Mouse (Mus musculus): ENCODE measurements around the gene Etnk1. TPM values are rescaled to one million over a fixed set of nuclear protein-coding genes. Genes with fewer than 3 reads are reported as not detected.

The Etnk1 gene
- polyA plus RNA-seq (2015; fragmentation: Nextera tagmentation; extraction: Ambion mirVana), result 50.9 and 53.0 TPM in 2 replicates

GRCm38 (mm10) chr6:143166452-143167357 is at the start of gene Etnk1:
Gene Etnk1 (plus strand): TSS chr6:143167221.
- H3K9me3 ChIP-seq (replicated peaks; ENCODE audit: control insufficient read depth, low read length, poor library complexity, severe bottlenecking), result no peaks in the 10 kb centered on the region
- peak within 1 kb of the TSS; percentile 95 for H3K4me3 ChIP-seq (ENCODE audit: low read depth, low read length)
- no peaks in the 10 kb centered on the region for H3K36me3 ChIP-seq (ENCODE audit: control insufficient read depth, insufficient read depth, low read length)
- ATAC-seq, result peak; percentile 99
- no peaks in the 10 kb centered on the region; the same call in 1 of the 2 replicates for H3K27me3 ChIP-seq (ENCODE audit: control insufficient read depth, insufficient read depth, low read depth, low read length)
- H3K27ac ChIP-seq (ENCODE audit: low read length), result peak within 1 kb of the TSS; percentile 90
- 1% methylated on average over 72 of the region's 81 CpGs for WGBS
- peak within 1 kb of the TSS; percentile 93 for H3K9ac ChIP-seq (ENCODE audit: low read depth, low read length)
- peak within 1 kb of the TSS; percentile 69 for H3K4me2 ChIP-seq (ENCODE audit: low read length)
- peaks cover 28% of the 10 kb centered on the region for H3K4me1 ChIP-seq (ENCODE audit: control insufficient read depth, insufficient read depth, low read length)

GRCm38 (mm10) chr6:143119325-143119724 is 47.7 kb upstream of the Etnk1 start:
- H3K27me3 ChIP-seq (ENCODE audit: control insufficient read depth, insufficient read depth, low read depth, low read length), result no peaks in the 10 kb centered on the region
- H3K9me3 ChIP-seq (replicated peaks; ENCODE audit: control insufficient read depth, low read length, poor library complexity, severe bottlenecking), result no peaks in the 10 kb centered on the region
- WGBS, result 94% methylated on average over 6 of the region's 6 CpGs
- H3K4me3 ChIP-seq (ENCODE audit: low read depth, low read length), result no peak overlapping the region
- no peaks in the 10 kb centered on the region for H3K36me3 ChIP-seq (ENCODE audit: control insufficient read depth, insufficient read depth, low read length)
- H3K9ac ChIP-seq (ENCODE audit: low read depth, low read length), result no peak overlapping the region
- ATAC-seq, result no peak
- H3K4me1 ChIP-seq (ENCODE audit: control insufficient read depth, insufficient read depth, low read length), result no peaks in the 10 kb centered on the region
- no peak overlapping the region for H3K4me2 ChIP-seq (ENCODE audit: low read length)
- no peak overlapping the region for H3K27ac ChIP-seq (ENCODE audit: low read length)

DNA sequence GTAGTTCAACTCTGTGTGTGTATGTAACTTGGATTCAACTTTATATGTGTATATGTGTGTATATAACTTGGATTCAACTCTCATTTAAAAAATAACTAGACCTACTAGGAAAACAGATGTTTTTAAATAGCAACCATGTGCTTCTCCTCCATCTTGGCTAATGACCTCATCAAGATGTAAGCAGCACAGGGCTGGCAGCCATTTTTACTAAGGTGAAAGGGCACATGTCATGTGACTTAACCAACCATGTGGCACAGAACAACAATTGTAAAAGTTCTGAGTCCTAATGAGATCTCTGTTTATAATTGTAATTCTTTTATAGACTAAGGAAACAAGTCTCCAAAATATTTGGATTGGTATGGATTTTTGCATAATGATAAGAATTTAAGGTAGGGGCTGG is 41.3 kb upstream of the Etnk1 start:
- Histone ChIP-seq H3K4me2 (ENCODE audit: low read length) (no peak overlapping the region), H3K9ac (ENCODE audit: low read depth, low read length) (no peak overlapping the region), H3K4me3 (ENCODE audit: low read depth, low read length) (no peak overlapping the region), H3K27ac (ENCODE audit: low read length) (no peak overlapping the region), H3K4me1 (ENCODE audit: control insufficient read depth, insufficient read depth, low read length) (no peaks in the 10 kb centered on the region), H3K9me3 (replicated peaks; ENCODE audit: control insufficient read depth, low read length, poor library complexity, severe bottlenecking) (peaks cover 4% of the 10 kb centered on the region; the same call in 1 of the 2 replicates), H3K36me3 (ENCODE audit: control insufficient read depth, insufficient read depth, low read length) (no peaks in the 10 kb centered on the region), H3K27me3 (ENCODE audit: control insufficient read depth, insufficient read depth, low read depth, low read length) (no peaks in the 10 kb centered on the region)
- no peak for ATAC-seq

DNA sequence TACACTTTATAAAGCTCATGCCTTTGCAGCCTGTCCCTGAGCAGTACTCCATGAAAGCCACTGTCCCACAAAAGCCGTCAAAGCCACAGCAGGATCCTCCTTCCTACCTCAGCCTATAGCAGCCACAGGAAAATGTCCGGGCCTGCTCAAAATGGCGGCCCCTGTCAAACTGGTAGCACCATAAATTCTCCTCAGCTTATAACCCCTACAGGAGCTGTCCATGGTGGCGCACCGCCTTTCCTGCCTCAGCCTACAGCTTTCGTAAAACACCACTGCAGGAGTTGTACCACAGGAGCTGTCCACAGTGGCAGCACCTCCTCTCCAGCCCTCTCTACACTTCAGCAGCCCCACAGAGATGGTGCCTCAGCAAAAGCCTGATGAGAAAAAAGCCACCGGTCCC is 37.6 kb upstream of the Etnk1 start:
- Histone ChIP-seq H3K9me3 (replicated peaks; ENCODE audit: control insufficient read depth, low read length, poor library complexity, severe bottlenecking) (peaks cover 5% of the 10 kb centered on the region; the same call in 1 of the 2 replicates), H3K4me1 (ENCODE audit: control insufficient read depth, insufficient read depth, low read length) (no peaks in the 10 kb centered on the region), H3K36me3 (ENCODE audit: control insufficient read depth, insufficient read depth, low read length) (no peaks in the 10 kb centered on the region), H3K9ac (ENCODE audit: low read depth, low read length) (no peak overlapping the region), H3K27ac (ENCODE audit: low read length) (no peak overlapping the region), H3K4me2 (ENCODE audit: low read length) (no peak overlapping the region), H3K4me3 (ENCODE audit: low read depth, low read length) (no peak overlapping the region), H3K27me3 (ENCODE audit: control insufficient read depth, insufficient read depth, low read depth, low read length) (no peaks in the 10 kb centered on the region)
- no peak for ATAC-seq
- 89% methylated on average over 7 of the region's 7 CpGs for WGBS

DNA sequence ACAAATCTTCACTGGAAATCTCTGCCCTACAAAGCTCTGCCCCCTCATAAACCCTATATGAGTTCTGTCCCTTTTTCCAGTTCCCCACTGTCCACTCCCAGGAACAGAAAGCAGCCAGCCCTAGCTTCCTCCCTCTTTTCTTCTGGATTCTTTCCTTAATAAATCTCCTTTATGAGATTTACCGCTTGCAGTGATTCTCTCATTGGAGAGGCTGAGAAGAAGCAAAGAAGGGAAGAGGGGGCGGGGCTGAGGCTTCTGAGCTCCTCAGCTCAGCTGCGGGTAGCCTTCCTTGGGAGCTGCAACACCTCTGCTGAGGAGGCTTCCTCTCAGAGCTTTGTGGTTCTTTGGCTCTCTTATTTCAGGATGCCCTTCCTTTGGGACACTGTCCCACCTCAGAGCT is 37.1 kb upstream of the Etnk1 start:
- no peak for ATAC-seq

GRCm38 (mm10) chr6:143130411-143130810 is 36.6 kb upstream of the Etnk1 start:
- Histone ChIP-seq H3K4me2 (ENCODE audit: low read length) (no peak overlapping the region), H3K9ac (ENCODE audit: low read depth, low read length) (no peak overlapping the region), H3K36me3 (ENCODE audit: control insufficient read depth, insufficient read depth, low read length) (no peaks in the 10 kb centered on the region), H3K4me3 (ENCODE audit: low read depth, low read length) (no peak overlapping the region), H3K4me1 (ENCODE audit: control insufficient read depth, insufficient read depth, low read length) (no peaks in the 10 kb centered on the region), H3K27me3 (ENCODE audit: control insufficient read depth, insufficient read depth, low read depth, low read length) (no peaks in the 10 kb centered on the region), H3K27ac (ENCODE audit: low read length) (no peak overlapping the region), H3K9me3 (replicated peaks; ENCODE audit: control insufficient read depth, low read length, poor library complexity, severe bottlenecking) (peaks cover 5% of the 10 kb centered on the region; the same call in 1 of the 2 replicates)
- WGBS, result 80% methylated on average over 4 of the region's 4 CpGs
- ATAC-seq, result no peak

More for the DNA sequence above, 37.1 kb upstream of the Etnk1 start:
- Histone ChIP-seq H3K27me3 (ENCODE audit: control insufficient read depth, insufficient read depth, low read depth, low read length) (no peaks in the 10 kb centered on the region), H3K9me3 (replicated peaks; ENCODE audit: control insufficient read depth, low read length, poor library complexity, severe bottlenecking) (peaks cover 5% of the 10 kb centered on the region; the same call in 1 of the 2 replicates), H3K4me1 (ENCODE audit: control insufficient read depth, insufficient read depth, low read length) (no peaks in the 10 kb centered on the region), H3K27ac (ENCODE audit: low read length) (no peak overlapping the region), H3K9ac (ENCODE audit: low read depth, low read length) (no peak overlapping the region), H3K36me3 (ENCODE audit: control insufficient read depth, insufficient read depth, low read length) (no peaks in the 10 kb centered on the region), H3K4me3 (ENCODE audit: low read depth, low read length) (no peak overlapping the region), H3K4me2 (ENCODE audit: low read length) (no peak overlapping the region)
- 76% methylated on average over 3 of the region's 3 CpGs for WGBS

DNA sequence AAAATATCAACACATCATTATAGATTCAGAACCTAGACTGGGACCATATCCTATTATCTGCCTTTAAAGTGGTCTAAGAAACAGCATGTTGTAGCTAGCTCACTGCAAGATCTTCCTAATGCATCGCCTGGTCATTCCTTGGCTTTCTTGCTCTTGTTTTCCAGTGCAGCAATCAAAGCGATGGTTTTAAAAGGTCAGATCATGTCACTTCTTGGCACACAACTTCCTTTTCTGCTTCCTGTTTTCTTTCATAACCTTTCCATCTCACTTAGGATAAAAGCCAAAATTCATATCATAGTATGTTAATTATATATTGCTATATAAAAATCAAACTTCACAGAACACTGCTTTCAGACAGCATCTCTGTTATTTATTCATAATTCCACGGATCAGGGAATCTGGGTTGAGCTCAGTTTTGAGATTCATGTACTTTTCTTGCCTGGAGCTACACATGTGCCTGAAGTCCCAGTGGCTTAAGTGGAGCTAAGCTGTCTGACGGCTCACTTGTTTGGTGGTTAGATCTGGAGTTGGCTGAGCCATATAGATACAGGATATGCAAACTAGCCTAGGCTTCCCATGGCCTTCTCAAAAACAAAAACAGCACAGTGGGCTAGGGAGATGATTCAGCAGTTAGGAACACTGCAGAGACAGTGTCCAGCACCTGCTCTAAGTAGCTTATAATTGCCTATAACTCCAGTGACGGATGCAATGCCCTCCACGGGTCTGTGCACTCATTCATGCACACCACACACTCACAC is 34.9 kb upstream of the Etnk1 start:
- WGBS, result 69% methylated on average over 6 of the region's 6 CpGs
- no peaks in the 10 kb centered on the region for H3K4me1 ChIP-seq (ENCODE audit: control insufficient read depth, insufficient read depth, low read length)
- peaks cover 5% of the 10 kb centered on the region; the same call in 1 of the 2 replicates for H3K9me3 ChIP-seq (replicated peaks; ENCODE audit: control insufficient read depth, low read length, poor library complexity, severe bottlenecking)
- no peak overlapping the region for H3K4me2 ChIP-seq (ENCODE audit: low read length)
- H3K9ac ChIP-seq (ENCODE audit: low read depth, low read length), result no peak overlapping the region
- no peak overlapping the region for H3K27ac ChIP-seq (ENCODE audit: low read length)
- no peak for ATAC-seq
- H3K36me3 ChIP-seq (ENCODE audit: control insufficient read depth, insufficient read depth, low read length), result no peaks in the 10 kb centered on the region
- no peak overlapping the region for H3K4me3 ChIP-seq (ENCODE audit: low read depth, low read length)
- H3K27me3 ChIP-seq (ENCODE audit: control insufficient read depth, insufficient read depth, low read depth, low read length), result no peaks in the 10 kb centered on the region

DNA sequence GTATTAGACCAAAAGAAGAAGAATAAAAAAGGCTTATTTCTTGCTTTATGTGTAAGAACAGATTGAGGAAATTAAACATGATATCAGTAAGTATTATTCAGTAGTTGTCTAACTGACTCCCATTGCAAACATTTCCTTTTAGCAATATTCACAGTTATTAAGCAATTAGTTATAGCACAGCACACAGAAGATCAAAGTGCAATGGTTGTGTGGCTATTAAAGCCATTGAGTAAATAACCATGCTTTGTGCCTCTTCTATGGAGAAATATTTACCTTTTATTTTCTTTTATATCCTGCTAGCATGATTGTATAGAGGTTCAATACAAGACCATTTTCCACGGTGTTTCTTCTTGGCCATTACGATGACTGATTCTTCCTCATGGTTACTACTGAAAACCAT is 33.9 kb upstream of the Etnk1 start:
- ATAC-seq, result no peak
- H3K27ac ChIP-seq (ENCODE audit: low read length), result no peak overlapping the region
- H3K27me3 ChIP-seq (ENCODE audit: control insufficient read depth, insufficient read depth, low read depth, low read length), result no peaks in the 10 kb centered on the region
- H3K36me3 ChIP-seq (ENCODE audit: control insufficient read depth, insufficient read depth, low read length), result no peaks in the 10 kb centered on the region
- peaks cover 5% of the 10 kb centered on the region; the same call in 1 of the 2 replicates for H3K9me3 ChIP-seq (replicated peaks; ENCODE audit: control insufficient read depth, low read length, poor library complexity, severe bottlenecking)
- no peaks in the 10 kb centered on the region for H3K4me1 ChIP-seq (ENCODE audit: control insufficient read depth, insufficient read depth, low read length)
- H3K4me2 ChIP-seq (ENCODE audit: low read length), result no peak overlapping the region
- 73% methylated on average over 2 of the region's 2 CpGs for WGBS
- H3K4me3 ChIP-seq (ENCODE audit: low read depth, low read length), result no peak overlapping the region
- H3K9ac ChIP-seq (ENCODE audit: low read depth, low read length), result no peak overlapping the region

- no peaks in the 10 kb centered on the region for H3K36me3 ChIP-seq (ENCODE audit: control insufficient read depth, insufficient read depth, low read length)
- H3K27ac ChIP-seq (ENCODE audit: low read length), result no peak overlapping the region
- H3K4me2 ChIP-seq (ENCODE audit: low read length), result no peak overlapping the region
- no peak overlapping the region for H3K4me3 ChIP-seq (ENCODE audit: low read depth, low read length)
- H3K9me3 ChIP-seq (replicated peaks; ENCODE audit: control insufficient read depth, low read length, poor library complexity, severe bottlenecking), result peaks cover 5% of the 10 kb centered on the region; the same call in 1 of the 2 replicates
- no peaks in the 10 kb centered on the region for H3K27me3 ChIP-seq (ENCODE audit: control insufficient read depth, insufficient read depth, low read depth, low read length)
- H3K4me1 ChIP-seq (ENCODE audit: control insufficient read depth, insufficient read depth, low read length), result no peaks in the 10 kb centered on the region
- no peak for ATAC-seq
- WGBS, result 90% methylated on average over 13 of the region's 13 CpGs
- H3K9ac ChIP-seq (ENCODE audit: low read depth, low read length), result no peak overlapping the region
Measured at GRCm38 (mm10) chr6:143135097-143135496, 31.9 kb upstream of the Etnk1 start.

Data from midbrain, embryonic 16.5 days (tissue).